Mouse (Mus musculus) embryonic facial prominence, embryonic 10.5 days (tissue): ENCODE measurements at regions not wholly inside any gene's neighbourhood (a gene's known extent, or its start where the extent isn't known, plus 50 kb on each side); places are given as distances from the start of the nearest gene placed in this dataset.

Experiments
- DNase-seq: peaks from one replicate; pipeline ENCODE4 v3.0.0-alpha.2; 2017; ENCODE audit warnings: low spot score
- H3K27ac ChIP-seq: fragments of 300-500 bp; sonication (generic); replicated peaks from 2 replicates; pipeline ENCODE4 v1.5.1; 2016; ENCODE audit warnings: mild to moderate bottlenecking
- H3K27me3 ChIP-seq: fragments of 300-500 bp; sonication (generic); replicated peaks from 2 replicates; pipeline ENCODE4 v1.6.1; 2016; ENCODE audit warnings: low read depth, mild to moderate bottlenecking; ENCODE audit not compliant: poor library complexity, severe bottlenecking
- H3K36me3 ChIP-seq: fragments of 300-500 bp; sonication (generic); replicated peaks from 2 replicates; pipeline ENCODE4 v1.6.1; 2016; ENCODE audit warnings: mild to moderate bottlenecking, moderate library complexity
- H3K4me1 ChIP-seq: fragments of 300-500 bp; sonication (generic); 2 replicates; pipeline ENCODE4 v1.6.1; 2016
- H3K4me3 ChIP-seq: fragments of 300-500 bp; sonication (generic); 2 replicates; pipeline ENCODE4 v1.5.1; 2016; ENCODE audit warnings: mild to moderate bottlenecking, moderate library complexity
- H3K9me3 ChIP-seq: fragments of 300-500 bp; sonication (generic); 2 replicates; pipeline ENCODE4 v1.6.1; 2016; ENCODE audit warnings: mild to moderate bottlenecking
- WGBS: fragments of 180-500 bp; shearing (Covaris S2); methylation state at CpG from one replicate; pipeline ENCODE4 v1.1.7; 2016; 5-methylcytosine and 5-hydroxymethylcytosine counted together

- no peak for DNase-seq
- 70% methylated on average over 5 of the region's 5 CpGs for WGBS
Measured at GRCm38 (mm10) chr4:127819009-127819408, 151.7 kb downstream of the CK137956 start.

DNA sequence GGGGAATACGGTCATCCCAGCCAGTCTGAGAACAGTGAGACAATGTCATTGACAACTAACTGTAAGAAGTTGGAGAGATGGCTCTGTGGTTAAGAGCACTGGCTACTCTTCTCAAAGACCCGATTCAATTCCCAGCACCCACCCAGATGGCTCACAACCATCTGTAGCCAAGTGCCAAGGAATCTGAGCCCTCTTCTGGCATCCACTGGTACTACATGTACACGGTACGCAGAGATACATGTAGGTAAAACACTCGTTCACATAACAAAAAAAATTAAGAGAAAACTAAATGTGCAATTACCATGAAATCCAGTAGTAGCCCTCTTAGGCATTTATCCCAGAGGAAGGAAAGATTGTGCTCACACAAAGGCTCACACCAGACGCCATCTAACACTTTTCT, 156.1 kb downstream of the CK137956 start:
- Histone ChIP-seq H3K9me3 (peaks cover 10% of the 10 kb centered on the region; the same call in 1 of the 2 replicates), H3K4me1 (no peaks in the 10 kb centered on the region), H3K4me3 (no peak overlapping the region), H3K27me3 (no peaks in the 10 kb centered on the region), H3K36me3 (no peaks in the 10 kb centered on the region), H3K27ac (no peak overlapping the region)
- 93% methylated on average over 6 of the region's 6 CpGs for WGBS
- no peak for DNase-seq

More at GRCm38 (mm10) chr4:127819009-127819408, 151.7 kb downstream of the CK137956 start:
- peaks cover 8% of the 10 kb centered on the region; the same call in 1 of the 2 replicates for H3K9me3 ChIP-seq
- no peaks in the 10 kb centered on the region for H3K36me3 ChIP-seq
- H3K4me3 ChIP-seq = no peak overlapping the region
- no peaks in the 10 kb centered on the region for H3K27me3 ChIP-seq
- H3K4me1 ChIP-seq = no peaks in the 10 kb centered on the region
- no peak overlapping the region for H3K27ac ChIP-seq

- DNase-seq = no peak
- Histone ChIP-seq H3K27ac (no peak overlapping the region), H3K36me3 (no peaks in the 10 kb centered on the region), H3K4me1 (no peaks in the 10 kb centered on the region), H3K27me3 (no peaks in the 10 kb centered on the region), H3K9me3 (peaks cover 10% of the 10 kb centered on the region; the same call in 1 of the 2 replicates), H3K4me3 (no peak overlapping the region)
- 81% methylated on average over 3 of the region's 3 CpGs for WGBS
Measured at GRCm38 (mm10) chr4:127812047-127812545, 158.7 kb downstream of the CK137956 start.

DNA sequence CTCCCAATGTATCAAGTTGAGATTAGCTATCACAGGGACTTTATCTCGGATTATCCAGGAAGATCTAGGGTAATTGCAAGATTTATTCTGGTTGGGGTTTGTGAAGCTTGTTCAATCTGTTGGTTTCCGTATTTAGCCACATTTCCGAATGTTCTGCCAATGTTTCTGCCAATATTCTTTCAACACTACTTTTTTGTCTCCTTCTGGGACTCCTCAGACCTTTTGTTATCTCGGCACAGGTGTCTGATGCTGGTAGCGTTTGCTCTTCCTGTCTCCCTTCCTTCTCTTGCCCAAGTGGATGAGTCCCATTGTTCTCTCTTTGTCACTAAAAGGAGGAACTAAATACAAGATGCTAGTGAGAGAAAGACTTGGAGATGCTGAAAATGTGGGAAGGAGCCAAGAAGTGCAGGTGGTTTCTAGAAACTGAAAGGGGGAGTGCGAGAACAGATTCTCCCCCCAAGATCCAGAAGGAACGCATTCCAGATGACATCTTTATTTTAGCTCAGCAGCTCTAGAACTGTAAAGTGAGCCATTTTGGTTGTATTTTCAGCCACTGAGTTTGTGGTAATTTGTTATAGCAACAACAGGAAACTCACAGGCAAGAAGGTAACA, 159.7 kb downstream of the CK137956 start:
- peaks cover 10% of the 10 kb centered on the region; the same call in 1 of the 2 replicates for H3K9me3 ChIP-seq
- H3K27ac ChIP-seq = no peak overlapping the region
- H3K4me3 ChIP-seq = no peak overlapping the region
- no peaks in the 10 kb centered on the region for H3K4me1 ChIP-seq
- H3K36me3 ChIP-seq = no peaks in the 10 kb centered on the region
- WGBS = 89% methylated on average over 7 of the region's 7 CpGs
- no peaks in the 10 kb centered on the region for H3K27me3 ChIP-seq
- no peak for DNase-seq

- H3K4me3 ChIP-seq = no peak overlapping the region
- no peaks in the 10 kb centered on the region for H3K27me3 ChIP-seq
- WGBS = 71% methylated on average over 6 of the region's 6 CpGs
- 0 out of 2 replicates have a peak, but pooled peaks cover 4% of the 10 kb centered on the region for H3K9me3 ChIP-seq
- no peak for DNase-seq
- no peaks in the 10 kb centered on the region for H3K36me3 ChIP-seq
- no peaks in the 10 kb centered on the region for H3K4me1 ChIP-seq
- H3K27ac ChIP-seq = no peak overlapping the region
Measured at GRCm38 (mm10) chr4:127809006-127809405, 161.7 kb downstream of the CK137956 start.

DNA sequence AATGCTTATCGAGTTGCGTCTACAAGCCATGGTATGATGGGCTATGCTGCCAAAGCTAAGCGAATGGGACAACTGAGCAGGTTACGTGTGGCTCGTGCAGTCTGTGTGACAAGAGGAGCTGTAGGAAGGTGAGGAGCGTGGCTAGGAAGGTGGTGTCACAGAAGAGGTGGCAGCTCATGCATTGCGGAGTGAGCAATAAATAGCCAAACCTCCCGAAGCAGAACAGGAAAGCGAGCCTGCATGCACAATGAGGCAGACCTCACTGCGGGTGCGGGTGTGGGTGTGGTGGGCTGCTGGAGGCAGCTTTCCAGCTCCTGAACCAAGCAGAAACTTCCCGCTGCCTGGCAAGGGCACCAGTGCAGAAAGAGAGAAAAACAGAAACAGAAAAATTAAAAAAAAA, 181.5 kb downstream of the CK137956 start:
- Histone ChIP-seq H3K27me3 (no peaks in the 10 kb centered on the region), H3K9me3 (no peaks in the 10 kb centered on the region), H3K27ac (no peak overlapping the region), H3K36me3 (no peaks in the 10 kb centered on the region), H3K4me1 (no peaks in the 10 kb centered on the region), H3K4me3 (no peak overlapping the region)
- 83% methylated on average over 12 of the region's 12 CpGs for WGBS
- no peak for DNase-seq

DNA sequence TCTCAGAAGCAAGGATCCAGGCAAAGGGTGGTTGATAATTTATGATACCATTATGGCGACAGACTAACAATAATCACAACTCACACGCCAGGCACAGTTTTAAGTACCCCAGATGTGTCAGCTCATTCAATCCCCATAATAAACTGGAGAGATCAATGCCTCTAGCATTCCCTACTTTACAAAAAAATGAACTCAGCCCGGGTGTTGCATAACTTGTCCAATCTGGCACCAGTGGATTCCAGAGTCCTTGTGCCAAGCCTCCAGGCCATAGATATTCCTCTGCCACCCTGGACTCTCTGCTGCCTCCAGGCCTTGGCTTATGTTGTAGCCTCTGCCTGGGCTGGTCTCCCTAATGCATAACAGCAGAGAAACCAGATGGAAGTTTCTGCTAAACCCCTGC, 185.0 kb downstream of the CK137956 start:
- Histone ChIP-seq H3K9me3 (no peaks in the 10 kb centered on the region), H3K4me1 (peaks cover 7% of the 10 kb centered on the region), H3K36me3 (no peaks in the 10 kb centered on the region), H3K27me3 (no peaks in the 10 kb centered on the region), H3K27ac (no peak overlapping the region), H3K4me3 (no peak overlapping the region)
- WGBS = 89% methylated on average over 3 of the region's 3 CpGs
- no peak for DNase-seq

DNA sequence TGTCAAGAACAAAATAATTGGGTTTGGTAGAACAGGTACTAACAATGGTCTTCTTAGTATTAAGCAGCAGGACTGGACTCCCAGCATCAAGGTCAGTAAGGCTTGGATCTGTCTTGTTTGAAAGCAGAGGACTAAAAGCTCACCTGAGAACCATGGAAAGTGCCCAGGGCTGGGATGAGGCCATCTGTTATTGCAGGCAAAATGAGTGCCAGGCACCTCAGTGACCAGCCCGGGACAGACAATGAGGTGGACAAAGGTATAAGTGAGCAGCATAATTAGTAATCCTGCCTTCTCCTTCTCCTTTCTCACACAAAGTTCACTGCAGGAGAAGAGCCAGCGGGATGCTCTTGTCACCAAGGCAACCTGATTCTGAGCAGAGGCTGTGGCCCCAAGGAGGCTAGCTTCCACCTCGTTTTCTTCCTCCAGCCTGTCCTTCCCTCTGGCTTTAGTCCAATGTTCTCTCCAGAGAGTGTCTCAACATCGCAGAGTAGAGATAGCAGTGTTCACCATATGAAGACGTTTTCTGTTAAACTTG, 198.7 kb downstream of the CK137956 start:
- Histone ChIP-seq H3K36me3 (no peaks in the 10 kb centered on the region), H3K4me3 (no peak overlapping the region), H3K27ac (no peak overlapping the region), H3K9me3 (no peaks in the 10 kb centered on the region), H3K4me1 (no peaks in the 10 kb centered on the region), H3K27me3 (no peaks in the 10 kb centered on the region)
- DNase-seq = no peak
- 52% methylated on average over 5 of the region's 5 CpGs for WGBS

GRCm38 (mm10) chr4:127763736-127764135, 207.0 kb downstream of the CK137956 start:
- H3K4me3 ChIP-seq = no peak overlapping the region
- no peak overlapping the region for H3K27ac ChIP-seq
- H3K36me3 ChIP-seq = no peaks in the 10 kb centered on the region
- H3K27me3 ChIP-seq = no peaks in the 10 kb centered on the region
- DNase-seq = no peak
- H3K9me3 ChIP-seq = no peaks in the 10 kb centered on the region
- WGBS = 96% methylated on average over 5 of the region's 5 CpGs
- H3K4me1 ChIP-seq = no peaks in the 10 kb centered on the region

DNA sequence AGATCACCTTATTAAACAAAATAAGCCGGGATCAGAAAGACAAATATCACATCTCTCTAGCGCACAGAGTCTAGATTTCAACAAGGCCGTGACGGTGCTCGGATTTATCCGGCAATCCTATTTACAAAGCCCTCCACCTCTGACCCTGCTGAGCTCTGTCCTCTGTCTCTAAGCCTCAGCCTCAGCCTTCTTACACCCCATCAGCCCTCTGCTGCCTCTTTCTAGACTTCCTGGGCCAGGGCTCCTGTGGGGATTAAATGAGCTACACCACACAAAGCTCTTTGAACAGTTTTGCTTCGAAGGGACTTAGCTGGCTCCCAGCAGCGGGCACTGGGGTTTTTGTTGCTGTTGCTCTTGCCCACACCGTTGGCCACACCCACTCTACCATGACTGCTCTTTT, 211.8 kb downstream of the CK137956 start:
- Histone ChIP-seq H3K27ac (no peak overlapping the region), H3K9me3 (no peaks in the 10 kb centered on the region), H3K27me3 (no peaks in the 10 kb centered on the region), H3K4me1 (no peaks in the 10 kb centered on the region), H3K4me3 (no peak overlapping the region), H3K36me3 (no peaks in the 10 kb centered on the region)
- no peak for DNase-seq
- 66% methylated on average over 9 of the region's 9 CpGs for WGBS

DNA sequence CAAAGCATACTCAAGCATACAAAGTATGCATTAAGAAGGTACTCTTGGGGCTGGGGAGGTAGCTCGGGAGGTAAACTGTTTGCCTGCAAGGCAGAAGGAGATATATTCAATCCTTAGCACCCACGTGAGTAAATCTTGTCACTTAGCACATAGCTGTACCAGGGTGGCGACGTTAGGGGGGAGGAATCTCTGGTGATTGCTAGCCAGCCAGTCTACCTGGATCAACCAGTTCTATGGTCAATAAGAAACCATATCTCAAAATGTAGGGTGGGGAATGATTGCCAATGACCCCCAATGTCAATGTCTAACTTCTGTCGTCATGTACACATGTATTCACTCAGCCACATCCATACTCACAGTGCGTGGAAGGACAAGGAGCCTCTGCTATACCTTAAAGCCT, 214.5 kb downstream of the CK137956 start:
- H3K4me1 ChIP-seq = no peaks in the 10 kb centered on the region
- no peak for DNase-seq
- no peaks in the 10 kb centered on the region for H3K9me3 ChIP-seq
- H3K27me3 ChIP-seq = no peaks in the 10 kb centered on the region
- H3K36me3 ChIP-seq = no peaks in the 10 kb centered on the region
- 91% methylated on average over 6 of the region's 6 CpGs for WGBS
- no peak overlapping the region for H3K27ac ChIP-seq
- H3K4me3 ChIP-seq = no peak overlapping the region

DNA sequence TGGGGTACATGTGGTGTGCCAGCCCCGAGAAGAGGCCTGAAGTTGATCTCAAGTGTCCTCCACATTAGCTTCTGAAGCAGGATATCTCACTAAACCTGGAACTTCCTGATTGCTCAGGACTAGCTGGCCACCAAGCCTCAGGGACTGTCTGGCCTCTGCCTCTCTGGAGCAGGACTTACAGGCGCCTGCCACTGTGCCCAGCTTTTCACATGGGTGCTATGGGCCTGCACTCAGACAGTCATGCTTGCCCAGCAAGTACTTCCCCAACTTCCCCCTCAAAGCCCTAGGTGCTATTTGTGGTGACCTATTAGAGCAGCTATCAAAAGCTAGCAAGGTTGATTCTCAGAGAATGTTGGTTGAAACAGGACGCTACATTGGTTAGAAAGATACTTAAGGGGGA, 220.0 kb downstream of the CK137956 start:
- H3K36me3 ChIP-seq = no peaks in the 10 kb centered on the region
- no peak overlapping the region for H3K27ac ChIP-seq
- H3K9me3 ChIP-seq = no peaks in the 10 kb centered on the region
- peak; percentile 2 for DNase-seq
- no peak overlapping the region for H3K4me3 ChIP-seq
- no peaks in the 10 kb centered on the region for H3K4me1 ChIP-seq
- 81% methylated on average over 3 of the region's 3 CpGs for WGBS
- no peaks in the 10 kb centered on the region for H3K27me3 ChIP-seq

DNA sequence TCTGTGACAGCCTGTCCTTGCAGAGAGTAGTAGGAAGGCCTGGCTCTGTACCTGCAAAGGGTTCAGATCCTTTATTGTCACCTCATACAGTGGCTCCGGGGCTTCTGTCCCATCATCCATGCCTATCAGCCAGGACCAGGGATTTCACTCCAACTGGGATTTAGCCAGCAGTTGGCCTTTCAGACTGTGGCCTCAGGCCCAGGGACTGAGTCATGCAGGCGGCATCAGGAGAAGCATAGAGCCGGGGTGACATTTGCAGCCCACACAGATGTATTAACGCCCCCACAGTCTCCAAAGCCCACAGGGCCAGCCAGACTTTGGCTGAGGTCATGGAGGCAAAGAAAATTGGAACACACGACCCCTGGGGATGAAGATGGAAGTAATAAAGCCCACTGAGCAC, 222.9 kb downstream of the CK137956 start:
- no peaks in the 10 kb centered on the region for H3K27me3 ChIP-seq
- 76% methylated on average over 5 of the region's 5 CpGs for WGBS
- H3K4me1 ChIP-seq = no peaks in the 10 kb centered on the region
- H3K36me3 ChIP-seq = no peaks in the 10 kb centered on the region
- DNase-seq = peak; percentile 2
- no peak overlapping the region for H3K4me3 ChIP-seq
- H3K27ac ChIP-seq = no peak overlapping the region
- no peaks in the 10 kb centered on the region for H3K9me3 ChIP-seq
